Mouse (Mus musculus) kidney, embryonic 14.5 days (tissue): ENCODE results near the gene Ptgir. TPM values are rescaled to one million over a fixed set of nuclear protein-coding genes. Genes with fewer than 3 reads are reported as not detected.

Experiments
- ATAC-seq: fragments of 200-750 bp; cut with Nextera tagmentation; 2 replicates; pipeline ENCODE4 v1.8.0; 2017; ENCODE audit warnings: moderate number of reproducible peaks, mild to moderate bottlenecking, moderate TSS enrichment, moderate library complexity; ENCODE audit not compliant: low FRiP score, low TSS enrichment
- H3K27ac ChIP-seq: fragments of 300-500 bp; sonication (generic); 2 replicates; pipeline ENCODE4 v1.5.1; 2014; ENCODE audit warnings: low read depth, mild to moderate bottlenecking, low read length, moderate library complexity, mixed read lengths
- H3K27me3 ChIP-seq: fragments of 300-500 bp; sonication (generic); 2 replicates; pipeline ENCODE4 v1.6.1; 2014; ENCODE audit warnings: mild to moderate bottlenecking, low read length; ENCODE audit not compliant: control insufficient read depth, insufficient read depth
- H3K36me3 ChIP-seq: fragments of 300-500 bp; sonication (generic); 2 replicates; pipeline ENCODE4 v1.6.1; 2014; ENCODE audit warnings: low read length, mixed read lengths; ENCODE audit not compliant: control insufficient read depth, insufficient read depth
- H3K4me1 ChIP-seq: fragments of 300-500 bp; sonication (generic); 2 replicates; pipeline ENCODE4 v1.6.1; 2014; ENCODE audit warnings: low read length, mixed read lengths; ENCODE audit not compliant: control insufficient read depth, insufficient read depth
- H3K4me2 ChIP-seq: fragments of 300-500 bp; sonication (generic); replicated peaks from 2 replicates; pipeline ENCODE4 v1.6.1; 2014; ENCODE audit warnings: low read depth, mild to moderate bottlenecking, low read length
- H3K4me3 ChIP-seq: fragments of 300-500 bp; sonication (generic); 2 replicates; pipeline ENCODE4 v1.5.1; 2014; ENCODE audit warnings: mild to moderate bottlenecking, low read length
- H3K9ac ChIP-seq: fragments of 300-500 bp; sonication (generic); 2 replicates; pipeline ENCODE4 v1.6.1; 2014; ENCODE audit warnings: low read depth, mild to moderate bottlenecking, low read length, moderate library complexity
- H3K9me3 ChIP-seq: fragments of 300-500 bp; sonication (generic); 2 replicates; pipeline ENCODE4 v1.6.1; 2016; ENCODE audit warnings: low read length; ENCODE audit not compliant: control insufficient read depth
- WGBS: fragments of 180-500 bp; shearing (Covaris S2); extraction: QIAGEN DNeasy Blood & Tissue Kit; methylation state at CpG from one replicate; pipeline ENCODE4 v1.1.7; 2014; 5-methylcytosine and 5-hydroxymethylcytosine counted together
- polyA plus RNA-seq: library from polyadenylated mRNA; unstranded; fragments of >200 nt; fragmentation: Nextera tagmentation; extraction: Ambion mirVana; gene quantifications from 2 replicates; pipeline ENCODE4 v1.2.1, GENCODE M21; 2014

Gene Ptgir
- polyA plus RNA-seq, 1 experiment from 2014 or later, result 1.4 TPM

DNA sequence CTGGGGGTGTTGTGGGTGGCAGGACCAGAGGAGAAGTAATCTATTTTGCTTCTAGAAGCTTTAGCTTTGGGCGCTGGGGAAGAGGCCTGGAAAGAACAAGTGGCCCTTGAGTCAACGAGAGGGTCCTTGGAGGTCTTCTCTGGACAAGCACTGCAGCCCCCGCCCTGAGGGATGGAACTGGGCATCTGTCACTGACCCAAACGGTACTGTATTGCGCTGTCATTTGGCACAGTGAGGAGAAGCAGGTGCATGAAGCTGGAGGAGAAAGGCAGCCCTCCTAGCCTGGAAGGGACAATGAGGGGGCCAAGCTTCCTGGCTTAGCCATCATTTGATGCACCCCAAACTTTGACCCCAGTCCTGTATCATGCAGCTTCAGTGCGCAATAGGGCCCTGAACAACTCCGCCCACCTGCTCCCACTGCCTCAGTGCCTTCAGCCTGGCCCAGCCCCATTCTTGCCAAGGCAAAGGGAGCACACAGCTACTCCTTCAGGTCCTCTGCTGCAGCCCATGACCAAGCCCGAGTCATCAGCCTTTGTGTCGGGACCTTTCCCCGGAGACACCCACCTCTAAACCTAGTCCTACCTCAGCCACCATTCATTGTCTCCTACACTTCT, 16.2 kb downstream of the Ptgir start:
- Histone ChIP-seq H3K9me3 (no peaks in the 10 kb centered on the region), H3K36me3 (peaks cover 27% of the 10 kb centered on the region), H3K4me2 (peak overlapping the region; percentile 75), H3K27ac (peak overlapping the region; percentile 38; the same call in 1 of the 2 replicates), H3K4me1 (peaks cover 38% of the 10 kb centered on the region), H3K27me3 (no peaks in the 10 kb centered on the region), H3K4me3 (peak overlapping the region; percentile 97), H3K9ac (peak overlapping the region; percentile 96)
- WGBS, result 54% methylated on average over 10 of the region's 10 CpGs
- no peak for ATAC-seq

DNA sequence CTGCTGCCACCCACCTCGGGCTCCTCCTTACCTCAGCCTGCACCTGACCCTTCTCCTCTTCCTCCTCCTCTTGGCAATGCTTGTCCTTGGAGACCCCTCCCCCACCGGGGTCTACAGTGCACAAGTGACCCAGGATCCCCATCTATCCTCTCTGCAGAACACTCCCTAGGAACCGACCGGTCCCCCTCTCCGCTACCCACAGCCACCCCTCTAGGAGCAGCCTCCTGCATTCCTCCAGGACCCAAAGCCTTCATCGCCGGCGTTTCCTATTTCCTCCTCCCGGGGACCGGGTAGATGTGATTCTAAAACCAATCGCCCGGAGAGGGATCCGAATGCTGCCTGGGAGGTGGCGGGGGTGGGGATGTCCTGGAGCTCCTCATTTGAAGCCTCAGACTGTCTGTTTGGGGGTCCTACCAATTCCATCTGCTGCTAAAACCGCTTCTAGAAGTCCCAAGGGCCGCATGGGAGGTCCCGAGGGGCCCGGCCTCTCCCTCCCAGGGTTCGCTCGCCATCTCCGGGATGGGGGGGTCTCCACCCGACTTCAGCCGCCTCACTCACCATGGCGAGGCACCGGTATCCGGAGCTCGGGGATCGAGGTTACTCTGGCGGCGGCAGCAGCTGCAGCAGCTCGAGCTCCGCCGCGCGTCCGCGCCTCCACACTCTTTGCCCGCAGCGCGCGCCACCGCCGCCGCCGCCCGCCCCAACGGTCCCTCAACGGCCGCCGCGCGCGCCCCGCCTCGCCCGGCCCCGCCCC, 17.2 kb downstream of the Ptgir start:
- Histone ChIP-seq H3K9ac (peak overlapping the region; percentile 96), H3K36me3 (peaks cover 17% of the 10 kb centered on the region), H3K27me3 (no peaks in the 10 kb centered on the region), H3K4me1 (peaks cover 34% of the 10 kb centered on the region), H3K27ac (peak overlapping the region; percentile 95), H3K4me3 (peak overlapping the region; percentile 97), H3K9me3 (no peaks in the 10 kb centered on the region), H3K4me2 (peak overlapping the region; percentile 75)
- under 1% methylated on average over 52 of the region's 57 CpGs for WGBS
- no peak for ATAC-seq

DNA sequence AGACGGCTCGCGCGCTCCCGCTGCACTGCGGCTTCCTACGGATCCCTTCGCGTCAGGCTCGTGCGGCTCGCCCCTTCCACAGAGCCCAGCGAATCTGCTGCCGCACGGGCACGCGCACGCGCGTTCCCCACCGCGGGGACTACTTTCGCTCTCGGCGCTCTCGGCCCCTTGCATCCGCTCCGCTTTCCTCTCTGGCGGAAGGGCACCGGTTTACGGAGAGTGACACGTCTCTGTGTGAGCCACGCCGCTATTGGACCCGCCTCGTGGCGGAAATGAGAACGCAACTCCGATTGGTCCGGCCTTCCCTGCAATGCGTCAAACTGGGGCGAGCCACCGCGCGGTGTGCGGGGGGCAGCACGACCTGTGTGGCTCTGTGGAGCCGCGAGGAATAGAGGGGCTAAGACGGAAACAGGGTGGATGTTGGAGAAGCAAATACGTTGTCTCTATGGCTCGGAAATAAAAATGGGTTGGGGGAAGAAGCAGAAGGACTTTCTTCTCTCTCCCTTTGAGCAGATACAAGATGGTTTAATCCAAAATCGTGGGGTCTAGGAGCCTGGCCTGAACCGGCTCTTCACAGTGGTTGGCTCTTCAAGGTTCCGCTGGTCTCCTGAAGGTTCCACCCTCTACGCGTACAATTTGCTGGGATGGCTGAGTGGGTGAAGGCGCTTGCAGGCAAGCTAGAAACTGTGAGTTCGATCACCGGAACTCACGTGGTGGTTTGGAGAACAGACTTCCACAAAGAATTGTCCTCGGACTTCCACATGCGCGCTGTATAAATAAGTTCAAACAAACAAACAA, 17.9 kb downstream of the Ptgir start, which contains the start of gene Calm3:
TSS of gene Calm3 (minus strand) at position 78 of the 798 bp plus-strand sequence.
- Histone ChIP-seq H3K36me3 (peaks cover 12% of the 10 kb centered on the region), H3K27ac (peak within 1 kb of the TSS; percentile 95)

DNA sequence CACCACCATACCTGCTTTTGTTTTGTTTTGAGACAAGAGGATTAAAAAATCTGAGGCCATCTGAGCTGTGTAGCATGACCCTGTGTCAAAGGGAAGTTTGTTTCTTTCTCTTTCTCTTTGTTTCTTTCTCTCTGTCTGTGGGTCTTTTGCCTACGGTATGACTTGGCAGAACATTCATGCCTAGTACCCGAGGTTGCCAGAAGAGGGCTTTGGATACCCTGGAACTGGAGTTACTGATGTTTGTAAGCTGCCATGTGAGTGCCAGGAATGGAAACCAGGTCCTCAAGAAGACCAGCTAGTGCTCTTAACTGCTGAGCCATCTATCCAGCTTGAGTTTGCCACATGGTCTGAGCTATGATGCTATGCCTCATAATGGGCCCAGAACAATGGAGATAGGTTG, 22.1 kb downstream of the Ptgir start:
- Histone ChIP-seq H3K36me3 (no peaks in the 10 kb centered on the region), H3K27ac (no peak overlapping the region), H3K27me3 (no peaks in the 10 kb centered on the region), H3K4me2 (no peak overlapping the region), H3K9ac (no peak overlapping the region), H3K4me3 (no peak overlapping the region), H3K4me1 (no peaks in the 10 kb centered on the region), H3K9me3 (no peaks in the 10 kb centered on the region)
- no peak for ATAC-seq
- WGBS, result 62% methylated on average over 2 of the region's 2 CpGs

More for the DNA sequence above, 17.9 kb downstream of the Ptgir start, which contains the start of gene Calm3:
- H3K4me2 ChIP-seq, result peak within 1 kb of the TSS; percentile 75
- no peaks in the 10 kb centered on the region for H3K27me3 ChIP-seq
- H3K9ac ChIP-seq, result peak within 1 kb of the TSS; percentile 96
- H3K4me3 ChIP-seq, result peak within 1 kb of the TSS; percentile 97
- peaks cover 34% of the 10 kb centered on the region for H3K4me1 ChIP-seq
- 2% methylated on average over 64 of the region's 64 CpGs for WGBS
- no peaks in the 10 kb centered on the region for H3K9me3 ChIP-seq
- ATAC-seq, result peak; percentile 92

DNA sequence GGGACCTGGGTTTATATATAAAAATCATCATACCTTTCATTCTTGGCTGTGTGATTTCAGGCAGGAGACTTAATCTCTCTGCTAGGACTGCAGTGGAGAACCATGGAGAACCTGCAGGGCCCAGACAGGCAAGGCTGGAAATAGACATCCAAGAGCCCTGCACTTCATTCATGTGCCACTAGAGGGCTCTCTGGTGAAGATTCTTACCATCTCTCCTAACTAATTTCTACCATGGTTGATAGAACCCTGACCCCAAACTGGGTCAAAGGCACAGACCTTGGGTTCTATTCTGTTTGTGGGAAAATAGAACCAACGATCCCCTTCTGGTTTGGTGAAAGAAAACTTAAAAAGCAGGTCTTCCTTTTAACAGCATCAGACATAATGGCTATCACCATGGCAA, 24.6 kb downstream of the Ptgir start:
- no peak overlapping the region for H3K27ac ChIP-seq
- WGBS, result 2% methylated on average over 1 of the region's 1 CpGs
- H3K4me3 ChIP-seq, result no peak overlapping the region
- no peak for ATAC-seq
- H3K4me1 ChIP-seq, result no peaks in the 10 kb centered on the region
- H3K4me2 ChIP-seq, result no peak overlapping the region
- no peaks in the 10 kb centered on the region for H3K27me3 ChIP-seq
- no peak overlapping the region for H3K9ac ChIP-seq
- H3K36me3 ChIP-seq, result no peaks in the 10 kb centered on the region
- H3K9me3 ChIP-seq, result no peaks in the 10 kb centered on the region

DNA sequence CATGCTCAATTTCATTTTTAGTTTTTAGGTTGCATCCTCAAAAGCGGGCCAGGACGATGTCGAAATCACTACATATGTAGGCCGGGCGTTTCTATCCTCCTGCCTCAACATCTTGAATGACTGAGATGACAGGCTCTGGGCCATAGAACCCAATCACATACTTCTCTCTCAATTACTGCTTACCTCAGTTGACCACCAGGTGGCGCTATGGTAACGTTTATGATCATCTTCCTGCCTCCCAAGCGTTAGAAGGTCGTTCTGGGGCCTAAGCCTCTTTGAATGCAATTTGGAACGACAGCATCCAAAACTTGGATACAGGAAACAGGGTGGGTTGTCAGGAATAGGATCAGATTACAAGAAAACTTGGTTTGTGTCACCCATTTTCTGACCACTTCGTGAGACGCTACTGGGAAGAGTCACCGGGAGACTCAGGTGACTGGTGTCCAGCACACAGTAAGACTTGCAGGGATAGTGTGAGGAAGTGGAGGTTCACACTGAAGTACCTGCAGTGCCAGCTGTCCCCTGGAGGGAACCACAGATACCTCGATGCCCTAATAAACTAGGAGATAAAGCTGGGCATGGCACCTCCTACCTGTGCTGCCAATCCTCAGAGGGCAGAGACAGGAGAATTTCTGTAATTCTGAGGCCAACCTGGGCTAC, 25.8 kb downstream of the Ptgir start:
- Histone ChIP-seq H3K4me2 (no peak overlapping the region), H3K4me1 (no peaks in the 10 kb centered on the region), H3K4me3 (no peak overlapping the region), H3K27ac (no peak overlapping the region), H3K9me3 (no peaks in the 10 kb centered on the region), H3K27me3 (no peaks in the 10 kb centered on the region), H3K36me3 (no peaks in the 10 kb centered on the region), H3K9ac (no peak overlapping the region)
- peak; percentile 51; the same call in 1 of the 2 replicates for ATAC-seq
- 18% methylated on average over 14 of the region's 14 CpGs for WGBS

DNA sequence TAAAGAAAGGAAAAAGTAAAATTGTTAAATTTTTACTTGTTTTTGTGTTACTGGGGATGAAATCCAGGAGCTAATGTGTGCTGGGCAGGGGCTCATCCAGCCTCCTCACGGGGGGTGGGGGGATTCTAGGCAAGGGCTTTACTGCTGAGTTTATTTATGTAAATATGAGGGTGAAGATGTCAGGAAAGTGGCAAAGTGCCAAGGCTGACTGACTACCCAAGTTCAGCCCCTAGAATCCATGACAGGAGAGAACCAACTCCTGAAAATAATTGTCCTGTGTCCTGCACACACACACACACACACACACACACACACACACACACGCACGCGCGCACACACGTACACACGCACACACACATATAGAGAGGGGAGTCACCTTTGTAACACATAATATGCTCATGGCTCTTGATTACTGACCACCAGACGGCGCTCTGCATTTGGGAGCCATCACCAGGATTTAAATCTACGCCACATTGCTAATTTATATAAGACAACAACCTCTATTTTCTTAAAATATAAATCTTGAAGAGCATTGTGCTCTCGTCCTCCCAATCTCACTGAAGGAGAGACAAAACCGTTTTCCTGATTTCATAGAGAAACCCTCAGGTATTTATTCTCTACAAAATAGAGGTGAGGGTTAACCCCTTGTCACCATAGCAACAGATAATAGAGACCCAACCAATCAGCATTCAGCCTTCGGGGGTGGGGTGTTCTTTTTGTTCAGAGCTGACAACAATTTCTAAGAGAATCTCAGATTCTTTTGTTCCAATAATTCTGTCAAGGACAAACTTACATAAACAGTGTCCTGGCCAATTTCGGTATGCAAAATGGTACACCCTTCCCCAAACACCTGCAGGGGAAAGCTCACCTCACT, 26.7 kb downstream of the Ptgir start:
- Histone ChIP-seq H3K27me3 (no peaks in the 10 kb centered on the region), H3K9ac (no peak overlapping the region), H3K27ac (no peak overlapping the region), H3K4me1 (no peaks in the 10 kb centered on the region), H3K36me3 (no peaks in the 10 kb centered on the region), H3K9me3 (no peaks in the 10 kb centered on the region), H3K4me2 (no peak overlapping the region), H3K4me3 (no peak overlapping the region)
- 47% methylated on average over 14 of the region's 14 CpGs for WGBS
- 0 out of 2 replicates have a peak, but pooled peaks have one; percentile 23 for ATAC-seq

DNA sequence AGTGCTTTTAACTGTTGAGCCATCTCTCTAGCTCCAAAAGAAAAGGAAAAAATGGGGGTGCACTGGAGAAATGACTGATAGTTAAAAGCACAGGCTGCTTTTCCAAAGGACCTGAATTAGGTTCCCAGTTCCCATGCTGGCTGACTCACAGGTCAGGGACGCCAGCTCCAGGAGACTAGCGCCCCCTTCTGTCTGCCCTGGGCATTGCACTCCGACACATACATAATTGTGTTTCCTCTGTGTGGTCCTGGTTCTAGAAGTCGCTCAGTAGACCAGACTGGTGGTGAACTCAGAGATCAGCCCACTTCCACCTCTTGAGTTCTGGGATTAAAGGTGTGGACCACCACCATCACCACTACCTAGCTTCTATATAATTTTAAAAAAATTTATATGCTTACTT, 31.0 kb downstream of the Ptgir start:
- WGBS, result 48% methylated on average over 4 of the region's 4 CpGs
- no peak for ATAC-seq

More for the DNA sequence above, 31.0 kb downstream of the Ptgir start:
- Histone ChIP-seq H3K4me1 (no peaks in the 10 kb centered on the region), H3K27me3 (no peaks in the 10 kb centered on the region), H3K27ac (no peak overlapping the region), H3K36me3 (no peaks in the 10 kb centered on the region), H3K4me2 (no peak overlapping the region), H3K9me3 (no peaks in the 10 kb centered on the region), H3K4me3 (no peak overlapping the region), H3K9ac (no peak overlapping the region)
